Mouse (Mus musculus) heart, postnatal 0 days (tissue): Measurements from ENCODE around the gene Magi2. TPM values are rescaled to one million over a fixed set of nuclear protein-coding genes. Genes with fewer than 3 reads are reported as not detected.
A peak's percentile ranks its signal among the peaks of the same experiment; 100 is the strongest.

Experiments
- ATAC-seq: fragments of 200-750 bp; cut with Nextera tagmentation; 2 replicates; pipeline ENCODE4 v1.8.0; 2017; ENCODE audit warnings: low read depth, moderate number of reproducible peaks, moderate library complexity; ENCODE audit not compliant: insufficient read depth
- DNase-seq: peaks from one replicate; pipeline ENCODE4 v3.0.0-alpha.2; 2016; ENCODE audit warnings: low spot score
- H3K27ac ChIP-seq: fragments of 300-500 bp; sonication (generic); 2 replicates; pipeline ENCODE4 v1.5.1; 2014; ENCODE audit warnings: low read depth, mild to moderate bottlenecking
- H3K27me3 ChIP-seq: fragments of 300-500 bp; sonication (generic); 2 replicates; pipeline ENCODE4 v1.6.1; 2014; ENCODE audit warnings: low read length, mixed read lengths; ENCODE audit not compliant: control insufficient read depth, insufficient read depth
- H3K36me3 ChIP-seq: fragments of 300-500 bp; sonication (generic); replicated peaks from 2 replicates; pipeline ENCODE4 v1.6.1; 2014; ENCODE audit warnings: low read length, mixed read lengths; ENCODE audit not compliant: control insufficient read depth, insufficient read depth
- H3K4me1 ChIP-seq: fragments of 300-500 bp; sonication (generic); 2 replicates; pipeline ENCODE4 v1.6.1; 2014; ENCODE audit warnings: antibody characterized with exemption; ENCODE audit not compliant: control insufficient read depth, insufficient read depth
- H3K4me2 ChIP-seq: fragments of 300-500 bp; sonication (generic); 2 replicates; pipeline ENCODE4 v1.6.1; 2014; ENCODE audit warnings: low read depth, mild to moderate bottlenecking, low read length, moderate library complexity
- H3K4me3 ChIP-seq: fragments of 300-500 bp; sonication (generic); 2 replicates; pipeline ENCODE4 v1.5.1; 2014; ENCODE audit warnings: low read depth, low read length
- H3K9ac ChIP-seq: fragments of 300-500 bp; sonication (generic); replicated peaks from 2 replicates; pipeline ENCODE4 v1.6.1; 2014; ENCODE audit warnings: low read depth, low read length, mixed read lengths
- H3K9me3 ChIP-seq: fragments of 300-500 bp; sonication (generic); replicated peaks from 2 replicates; pipeline ENCODE4 v1.6.1; 2016; ENCODE audit warnings: low read length; ENCODE audit not compliant: control insufficient read depth
- CTCF ChIP-seq: IDR thresholded peaks from 2 replicates; pipeline ENCODE4 v1.5.1; 2016; ENCODE audit warnings: antibody characterized with exemption, control low read depth, low read depth
- EP300 ChIP-seq: IDR thresholded peaks from 2 replicates; pipeline ENCODE4 v1.6.1; 2016; ENCODE audit warnings: antibody characterized with exemption, low read depth
- WGBS: fragments of 180-500 bp; shearing (Covaris S2); extraction: QIAGEN DNeasy Blood & Tissue Kit; methylation state at CpG from one replicate; pipeline ENCODE4 v1.1.7; 2014; 5-methylcytosine and 5-hydroxymethylcytosine counted together
- polyA plus RNA-seq: library from polyadenylated mRNA; unstranded; fragments of >200 nt; fragmentation: Nextera tagmentation; extraction: Ambion mirVana; gene quantifications from 2 replicates; pipeline ENCODE4 v1.2.1, GENCODE M21; 2015
- total RNA-seq: library from RNA; depleted of rRNA; stranded (reverse); fragments of >200 nt; gene quantifications from 2 replicates; pipeline ENCODE4 v1.2.3, GENCODE M21; 2014; ENCODE audit warnings: low replicate concordance

The Magi2 gene
- total and polyA plus RNA-seq, 2 experiments from 2014 or later: 1.7 to 9.5 TPM

DNA sequence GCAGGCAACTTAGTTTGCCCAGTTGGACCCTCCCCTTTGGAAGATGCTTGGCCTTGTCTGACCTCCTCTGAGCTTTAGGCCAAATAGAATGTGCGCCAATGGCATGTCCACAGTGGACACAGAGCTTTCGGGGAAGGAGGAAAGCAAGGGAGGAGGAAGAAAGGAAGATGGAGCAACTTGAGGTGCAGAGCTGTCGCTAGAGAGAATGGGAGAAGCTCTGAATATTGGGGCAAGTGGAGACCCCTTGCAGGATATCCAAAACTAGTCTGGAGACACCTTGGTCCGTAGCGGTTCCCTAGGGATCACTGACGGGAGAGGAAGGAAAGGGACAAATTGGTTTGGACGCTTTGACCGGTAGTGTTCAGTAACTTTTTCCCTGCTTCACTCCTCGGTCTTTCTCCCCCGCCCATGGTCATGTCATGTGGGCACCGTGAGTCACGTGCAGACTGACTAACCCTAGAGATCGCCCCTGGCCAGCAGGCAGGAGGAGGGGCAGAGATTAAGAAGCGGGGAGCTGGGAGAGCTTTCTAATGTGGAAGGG, 1.0 kb downstream of the Magi2 start:
- TF ChIP-seq CTCF (no peak), EP300 (no peak)
- Histone ChIP-seq H3K27me3 (0 out of 2 replicates have a peak, but pooled peaks cover 6% of the 10 kb centered on the region), H3K4me2 (peak overlapping the region; percentile 97), H3K4me3 (peak overlapping the region; percentile 72), H3K36me3 (no peaks in the 10 kb centered on the region), H3K27ac (peak overlapping the region; percentile 11; the same call in 1 of the 2 replicates), H3K9ac (peak overlapping the region; percentile 70; the same call in 1 of the 2 replicates), H3K4me1 (peaks cover 8% of the 10 kb centered on the region; the same call in 1 of the 2 replicates), H3K9me3 (no peaks in the 10 kb centered on the region)
- WGBS: under 1% methylated on average over 12 of the region's 14 CpGs
- peak; percentile 27 for DNase-seq
- peak; percentile 38; the same call in 1 of the 2 replicates for ATAC-seq

DNA sequence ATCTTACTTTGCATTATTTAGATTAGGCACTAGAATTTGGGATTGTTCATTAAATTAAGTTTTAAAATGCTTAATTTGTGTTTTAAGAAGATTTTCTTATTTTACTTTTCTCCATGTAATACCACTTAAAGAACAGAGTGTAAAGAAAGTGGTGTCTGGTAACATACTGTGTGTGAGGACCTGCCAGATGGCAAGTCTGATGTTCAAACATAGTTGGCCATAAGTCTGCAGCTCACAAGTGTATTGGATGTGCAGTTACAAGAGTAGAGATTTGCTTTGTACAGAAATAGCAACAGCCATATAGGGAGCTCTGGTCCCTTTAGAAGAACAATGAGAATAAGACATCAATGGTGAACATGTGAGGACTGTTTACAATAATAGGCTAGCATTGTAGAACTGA, 15.0 kb downstream of the Magi2 start:
- TF ChIP-seq EP300: no peak
- no peak for TF ChIP-seq CTCF
- no peak overlapping the region for H3K27ac ChIP-seq
- no peak overlapping the region for H3K4me3 ChIP-seq
- H3K4me2 ChIP-seq: no peak overlapping the region
- no peaks in the 10 kb centered on the region for H3K27me3 ChIP-seq
- H3K4me1 ChIP-seq: no peaks in the 10 kb centered on the region
- ATAC-seq: no peak
- H3K9me3 ChIP-seq: no peaks in the 10 kb centered on the region
- no peak overlapping the region for H3K9ac ChIP-seq
- no peak for DNase-seq
- H3K36me3 ChIP-seq: no peaks in the 10 kb centered on the region

DNA sequence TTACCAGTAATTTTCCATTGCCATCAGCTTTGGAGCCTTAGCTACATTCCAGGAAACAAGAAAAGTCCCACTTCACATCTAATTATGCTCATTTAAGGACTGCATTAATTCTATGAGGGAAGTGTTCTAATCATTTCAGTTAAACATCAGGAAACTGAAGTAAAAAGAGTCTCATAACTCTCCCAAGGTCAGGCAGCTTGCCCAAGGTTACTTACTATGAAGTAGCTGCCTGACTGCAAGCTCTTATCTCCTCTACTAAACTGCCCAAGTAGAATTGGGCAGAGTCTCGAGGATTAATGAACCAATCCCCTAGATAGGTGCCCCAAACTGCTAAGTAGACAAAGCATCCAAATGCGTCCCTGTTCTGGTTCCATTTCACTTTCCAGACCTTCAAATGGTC, 19.6 kb downstream of the Magi2 start:
- no peak overlapping the region for H3K9ac ChIP-seq
- ATAC-seq (no peak), DNase-seq (no peak)
- 35% methylated on average over 2 of the region's 2 CpGs for WGBS
- no peak overlapping the region for H3K4me3 ChIP-seq
- no peaks in the 10 kb centered on the region for H3K4me1 ChIP-seq
- H3K36me3 ChIP-seq: no peaks in the 10 kb centered on the region
- no peak overlapping the region for H3K27ac ChIP-seq
- no peak for TF ChIP-seq EP300
- H3K27me3 ChIP-seq: no peaks in the 10 kb centered on the region
- no peaks in the 10 kb centered on the region for H3K9me3 ChIP-seq
- no peak overlapping the region for H3K4me2 ChIP-seq

DNA sequence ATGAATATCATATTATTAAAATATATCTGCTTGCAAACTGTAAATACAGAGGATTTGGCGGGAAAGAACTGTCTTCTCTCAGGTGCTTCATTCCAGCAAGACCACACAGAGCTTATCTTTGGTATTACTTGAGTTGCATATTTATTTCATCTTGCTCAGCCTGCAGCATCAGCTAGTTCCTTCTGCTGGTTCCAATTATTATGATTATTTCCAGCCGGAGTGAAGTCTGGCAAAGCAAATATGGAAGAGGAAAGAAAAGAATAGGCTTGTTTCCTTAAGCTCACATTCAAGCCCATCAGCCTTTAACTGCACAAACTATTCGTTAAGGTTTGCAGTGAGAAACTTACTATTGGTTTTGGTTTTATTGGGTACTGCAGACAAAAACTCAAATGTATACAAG, 20.4 kb downstream of the Magi2 start:
- Histone ChIP-seq H3K4me1 (no peaks in the 10 kb centered on the region), H3K4me2 (no peak overlapping the region), H3K27ac (no peak overlapping the region), H3K9ac (no peak overlapping the region), H3K4me3 (no peak overlapping the region), H3K36me3 (no peaks in the 10 kb centered on the region), H3K27me3 (no peaks in the 10 kb centered on the region), H3K9me3 (no peaks in the 10 kb centered on the region)
- TF ChIP-seq EP300 (no peak), CTCF (no peak)
- WGBS: 68% methylated on average over 3 of the region's 3 CpGs
- DNase-seq: no peak
- ATAC-seq: no peak

DNA sequence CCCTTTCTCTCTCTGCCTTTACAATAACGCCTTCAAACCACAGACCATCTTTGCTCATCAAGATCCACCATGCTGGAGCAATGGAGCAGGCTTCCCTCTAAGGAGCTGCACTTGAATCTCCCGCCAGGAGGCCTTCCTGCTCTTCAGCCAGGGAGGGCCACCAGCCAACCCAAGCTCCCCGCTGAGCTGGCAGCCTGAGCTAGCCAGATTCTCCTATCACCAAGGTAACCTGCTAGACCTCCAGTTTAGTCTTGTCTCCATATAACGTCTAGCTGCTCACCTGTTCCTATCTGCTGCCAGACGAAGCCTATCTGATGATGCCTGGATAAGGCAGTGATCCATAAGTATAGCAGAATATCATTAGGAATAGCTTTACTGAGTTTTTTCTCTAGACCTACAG, 36.0 kb downstream of the Magi2 start:
- Histone ChIP-seq H3K36me3 (no peaks in the 10 kb centered on the region), H3K27me3 (no peaks in the 10 kb centered on the region), H3K4me3 (no peak overlapping the region), H3K9ac (no peak overlapping the region), H3K4me2 (no peak overlapping the region), H3K4me1 (no peaks in the 10 kb centered on the region), H3K27ac (no peak overlapping the region), H3K9me3 (no peaks in the 10 kb centered on the region)
- TF ChIP-seq CTCF (no peak), EP300 (no peak)
- 48% methylated on average over 5 of the region's 5 CpGs for WGBS
- ATAC-seq (no peak), DNase-seq (no peak)

DNA sequence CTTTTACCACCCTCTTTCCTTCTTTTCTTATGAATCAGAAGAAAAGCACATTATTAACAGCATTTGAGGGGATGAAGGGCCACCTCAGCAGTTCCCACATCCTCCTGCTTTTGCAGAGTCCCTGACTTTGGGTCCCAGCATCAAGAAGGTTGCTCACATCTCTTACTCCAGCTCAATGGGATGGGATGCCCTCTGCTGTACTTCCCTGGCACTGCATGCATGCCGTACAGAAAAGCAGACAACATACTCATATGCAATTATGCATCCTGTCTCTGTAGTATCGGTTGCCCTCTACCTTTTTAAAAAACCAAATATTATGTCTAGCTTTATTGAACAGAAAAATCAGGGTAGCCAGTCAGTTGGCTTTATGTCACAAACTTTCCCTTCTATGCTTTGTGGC, 37.8 kb downstream of the Magi2 start:
- H3K9me3 ChIP-seq: no peaks in the 10 kb centered on the region
- WGBS: 69% methylated on average over 2 of the region's 2 CpGs
- no peak overlapping the region for H3K4me3 ChIP-seq
- H3K27ac ChIP-seq: no peak overlapping the region
- H3K4me1 ChIP-seq: no peaks in the 10 kb centered on the region
- TF ChIP-seq EP300: no peak
- peak; percentile 38 for TF ChIP-seq CTCF
- ATAC-seq: no peak
- no peak overlapping the region for H3K9ac ChIP-seq
- DNase-seq: no peak
- H3K4me2 ChIP-seq: no peak overlapping the region
- H3K27me3 ChIP-seq: no peaks in the 10 kb centered on the region
- no peaks in the 10 kb centered on the region for H3K36me3 ChIP-seq
